Mouse (Mus musculus): ENCODE results near the gene Acta2.

The Acta2 gene

DNA sequence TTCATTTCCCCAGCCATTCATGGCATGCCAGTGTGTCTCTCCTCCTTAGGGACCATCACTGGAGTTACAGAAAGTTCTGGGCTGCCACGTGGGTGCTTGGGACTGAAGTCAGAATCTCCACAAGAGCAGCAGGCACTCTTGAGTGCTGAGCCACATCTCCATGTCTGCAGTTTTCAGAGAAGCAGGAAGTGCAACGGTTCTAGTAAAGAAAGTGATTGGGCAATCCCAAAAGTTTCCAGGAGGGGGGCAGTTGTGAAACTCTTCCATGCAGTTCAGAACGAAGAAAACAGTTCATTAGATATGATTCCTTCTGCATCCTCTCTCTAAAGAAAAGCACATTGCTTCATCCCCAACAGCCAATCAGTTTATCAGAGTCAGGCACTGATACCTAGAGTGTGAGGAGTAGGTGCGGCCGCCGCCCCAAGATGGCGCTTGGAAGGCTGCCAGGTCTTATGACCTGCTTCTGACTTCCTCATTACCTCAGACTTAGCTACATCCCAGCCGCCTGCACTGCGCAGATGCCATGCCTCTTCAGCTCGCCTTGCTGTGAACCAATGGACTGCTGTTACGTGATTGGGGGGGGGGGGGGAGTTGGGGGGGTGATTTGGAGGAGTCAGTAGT lies 14.8 kb upstream of the Acta2 start:
- in situ Hi-C loops (cut with MboI): no loop called here

DNA sequence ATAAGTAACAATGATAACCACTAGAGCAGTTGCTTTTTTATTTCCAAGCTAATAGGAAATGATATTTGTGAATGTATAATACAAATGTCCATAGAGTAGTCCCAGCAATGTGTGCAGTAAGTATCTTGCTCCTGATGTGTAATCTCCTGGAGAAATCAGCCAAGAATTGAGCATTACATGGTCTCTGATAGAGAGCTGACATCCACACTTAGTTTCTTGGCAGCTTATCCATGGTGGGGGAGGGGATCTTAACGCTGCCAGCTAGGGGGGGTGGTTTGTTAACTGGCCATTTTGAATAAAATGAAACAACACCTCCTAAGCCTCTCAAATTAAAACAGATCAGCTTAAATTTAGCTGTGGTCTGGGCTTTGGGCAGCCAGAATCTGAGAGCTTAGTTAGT lies 13.6 kb upstream of the Acta2 start:
- in situ Hi-C loops (cut with MboI): no loop called here

DNA sequence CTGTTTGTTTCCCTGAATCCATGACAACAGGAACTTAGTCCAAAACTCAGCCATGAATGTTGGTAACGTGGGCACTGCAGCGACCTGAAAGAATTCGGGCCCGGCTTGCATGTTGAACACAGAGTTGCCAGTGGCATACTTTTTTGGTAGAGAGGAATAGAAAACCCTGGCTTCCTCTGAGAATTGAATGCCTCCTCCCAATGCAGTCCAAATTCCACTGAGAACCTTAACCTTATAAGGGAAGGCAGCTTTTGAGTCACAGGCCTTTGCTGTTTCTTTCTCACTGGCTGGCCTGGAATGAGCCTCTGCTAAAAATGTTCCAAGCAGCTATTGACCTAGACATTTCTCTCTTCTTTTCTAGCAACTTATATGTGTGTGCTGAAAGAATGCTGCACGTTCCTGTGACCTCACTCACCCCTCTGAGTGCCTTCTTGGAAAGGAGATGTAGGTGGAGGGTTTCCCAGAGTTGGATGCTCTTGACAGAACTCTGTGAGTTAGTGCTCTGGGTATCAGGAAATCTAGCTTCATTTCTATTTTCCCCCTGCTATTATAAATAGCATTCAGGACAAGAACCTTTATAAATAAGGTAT lies 10.3 kb upstream of the Acta2 start:
- in situ Hi-C loops (cut with MboI): no loop called here

DNA sequence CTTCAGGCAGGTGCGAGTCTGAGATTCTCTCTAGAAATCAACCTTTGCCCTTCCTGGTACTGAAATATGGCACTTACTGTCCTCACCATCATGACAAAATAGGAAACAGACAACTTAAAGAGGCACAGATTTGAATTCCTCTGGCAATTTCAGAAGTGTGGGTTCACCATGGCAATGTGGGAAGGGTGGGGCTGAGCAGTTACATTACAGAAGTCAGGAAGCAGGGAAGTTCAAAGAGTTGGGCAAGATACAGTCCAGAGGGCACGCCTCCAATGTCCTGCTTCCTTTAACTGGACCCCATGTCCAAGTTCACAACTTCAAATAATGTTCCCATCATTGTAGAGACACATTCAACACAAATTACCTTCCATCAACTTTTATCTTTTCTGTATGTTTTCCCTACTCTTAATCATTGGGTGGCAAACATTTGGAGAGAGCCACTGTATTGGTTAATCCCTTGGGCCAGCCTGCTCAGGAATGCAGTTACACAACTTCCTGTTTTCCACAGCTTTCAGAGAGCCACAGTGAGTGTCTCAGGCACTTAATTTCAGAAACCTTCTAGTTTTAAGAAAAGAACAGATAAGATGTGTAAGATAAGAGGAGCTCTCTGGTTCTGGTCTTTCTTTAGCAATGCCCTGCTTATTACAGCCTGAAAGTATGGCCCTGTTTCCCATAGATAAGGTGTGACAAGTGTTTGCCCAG lies 7.0 kb upstream of the Acta2 start:
- in situ Hi-C loops (cut with MboI): no loop called here

DNA sequence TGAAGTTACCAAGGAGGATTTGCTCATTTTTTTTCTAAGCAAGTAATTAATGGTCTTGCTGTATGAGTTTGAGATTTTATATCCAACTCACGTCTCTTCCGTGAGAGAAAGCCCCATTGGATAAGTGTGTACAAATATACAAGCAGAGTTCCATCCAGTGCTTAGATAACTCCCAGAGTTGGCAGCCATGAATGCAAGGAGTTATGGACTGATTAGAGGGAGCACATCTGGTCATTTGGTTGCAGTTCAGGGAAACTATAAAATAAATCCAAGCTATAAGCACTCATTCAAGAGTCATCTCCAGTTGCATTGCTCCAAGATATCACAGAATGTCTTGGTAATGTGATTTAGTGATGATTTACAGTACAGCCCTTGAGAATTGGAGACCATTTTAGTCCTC lies 1.5 kb upstream of the Acta2 start:
- in situ Hi-C loops (cut with MboI): no loop called here

DNA sequence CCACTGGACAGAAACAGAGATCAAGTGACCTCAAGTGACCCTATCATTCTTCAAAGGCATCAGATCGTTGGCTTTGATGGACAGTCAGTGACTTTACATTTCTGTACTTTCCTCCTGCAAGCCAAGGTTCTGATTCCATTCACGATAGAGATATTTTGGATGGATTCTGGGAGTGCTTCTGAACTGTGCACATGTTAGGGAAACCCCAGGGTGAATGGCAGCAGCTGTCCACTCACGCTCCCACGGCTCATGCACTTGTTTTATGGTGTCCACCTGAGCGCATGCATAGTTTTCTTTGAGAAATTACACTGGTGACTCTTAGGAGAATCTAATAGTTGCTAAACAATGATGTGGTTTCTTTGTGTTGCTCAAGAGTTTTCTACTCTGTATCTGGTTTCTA lies 759 bp upstream of the Acta2 start:
- in situ Hi-C loops (cut with MboI): no loop called here

DNA sequence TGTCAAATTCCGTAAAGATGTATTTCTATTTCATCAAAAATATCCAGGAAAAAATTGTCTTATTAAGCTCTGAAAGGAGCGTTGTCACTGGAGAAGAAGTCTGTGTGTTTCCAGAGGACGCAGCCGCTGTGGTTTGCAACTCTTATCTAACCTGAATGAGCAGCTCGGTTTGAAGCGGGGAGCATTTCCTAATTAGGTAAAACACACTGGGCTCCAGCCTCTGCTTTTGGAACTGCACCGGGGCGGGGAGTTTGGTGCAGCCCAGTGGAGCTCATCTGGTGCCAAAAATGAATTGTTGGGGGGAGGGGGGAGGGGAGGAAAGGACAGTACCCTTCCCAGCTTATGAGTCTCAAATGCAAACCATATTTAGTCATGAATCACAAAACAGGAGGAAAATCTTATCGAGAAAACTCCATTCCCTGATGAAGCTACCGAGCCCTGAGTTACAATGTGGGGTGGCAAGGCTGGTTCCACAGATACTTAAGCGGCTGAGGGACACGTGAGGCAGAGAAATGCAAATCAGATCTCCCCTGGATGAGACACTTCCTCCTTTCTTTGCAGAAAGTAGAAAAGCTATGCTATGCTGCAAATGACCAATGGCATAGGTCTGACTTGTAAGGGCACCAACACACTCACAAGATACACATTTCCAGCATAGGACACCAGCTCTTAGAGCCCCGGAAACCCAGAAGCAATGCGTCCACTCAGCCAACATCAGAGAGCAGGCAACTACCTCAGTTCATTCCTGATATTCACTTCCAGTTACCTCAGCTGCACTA lies 1.1 kb downstream of the Acta2 start:
- in situ Hi-C loops (cut with MboI): no loop called here

DNA sequence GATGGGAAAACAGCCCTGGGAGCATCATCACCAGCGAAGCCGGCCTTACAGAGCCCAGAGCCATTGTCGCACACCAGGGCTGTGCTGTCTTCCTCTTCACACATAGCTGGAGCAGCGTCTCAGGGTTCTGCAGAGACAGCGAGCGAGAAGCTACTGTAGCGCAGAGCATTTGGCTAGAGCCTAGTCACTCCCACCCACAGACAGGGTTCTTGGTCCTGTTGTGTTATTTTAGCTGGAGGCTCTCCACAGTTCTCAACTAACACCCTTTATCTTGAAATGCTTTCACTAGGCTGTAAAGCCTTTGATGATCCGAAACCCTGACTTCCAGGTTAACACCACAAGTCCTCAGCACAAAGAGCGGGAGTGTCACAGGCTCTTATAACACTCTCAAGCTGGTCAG lies 2.9 kb downstream of the Acta2 start:
- in situ Hi-C loops (cut with MboI): no loop called here

DNA sequence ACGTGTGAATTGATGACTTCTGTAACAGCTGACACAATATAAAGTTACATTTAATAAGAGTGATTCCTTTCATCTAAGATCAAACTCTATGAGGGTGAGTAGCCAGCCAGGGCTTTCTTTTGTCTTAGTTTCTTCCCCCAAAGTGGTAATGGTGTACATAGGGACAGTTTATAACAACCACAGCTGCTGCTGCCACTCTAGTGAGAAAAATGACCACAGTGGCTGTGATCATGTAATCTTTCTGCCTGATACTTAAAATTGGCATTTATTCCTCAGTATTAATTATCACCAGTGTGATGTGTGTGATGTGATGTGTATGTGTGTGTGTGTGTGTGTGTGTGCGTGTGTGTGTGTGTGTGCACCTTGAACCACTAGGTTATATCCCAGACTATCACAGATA lies 3.5 kb downstream of the Acta2 start:
- in situ Hi-C loops (cut with MboI): no loop called here

DNA sequence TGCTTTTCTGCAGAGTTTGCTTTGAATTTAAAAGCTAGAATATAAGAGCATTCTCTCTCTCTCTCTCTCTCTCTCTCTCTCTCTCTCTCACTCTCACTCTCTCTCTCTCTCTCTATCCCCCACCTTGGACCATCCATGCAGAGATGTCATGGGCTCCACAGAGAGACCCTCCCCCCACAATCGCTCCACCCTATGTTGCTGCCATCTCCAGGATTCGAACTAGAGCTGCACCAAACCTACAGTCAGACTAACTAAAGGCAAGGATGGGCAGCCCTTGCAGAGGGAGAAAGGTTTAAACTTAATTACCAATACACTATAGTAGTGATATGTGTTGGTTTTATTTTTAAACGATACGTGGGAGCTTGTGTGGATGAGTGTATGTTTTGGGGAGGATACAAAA lies 4.8 kb downstream of the Acta2 start:
- in situ Hi-C loops (cut with MboI): no loop called here

DNA sequence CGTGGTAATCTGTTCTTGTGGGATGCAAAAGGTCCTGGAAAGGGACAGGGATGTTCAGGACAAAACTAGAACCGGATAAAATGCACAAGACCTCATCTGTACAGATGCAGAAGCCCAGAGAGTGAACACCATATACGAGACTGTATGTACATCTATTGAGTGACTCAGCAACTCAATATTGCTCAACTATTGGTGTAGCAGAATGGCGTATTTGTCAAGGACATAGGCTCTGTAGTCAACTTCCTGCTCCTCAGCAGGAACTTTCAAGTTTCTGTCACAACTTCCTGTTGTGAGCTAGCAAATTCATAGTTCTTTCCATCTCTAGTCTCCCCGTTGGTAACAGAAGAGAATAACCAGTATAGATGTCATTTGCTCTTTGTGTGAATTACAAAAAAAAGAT lies 6.8 kb downstream of the Acta2 start:
- in situ Hi-C loops (cut with MboI): loop anchor here (25.0 kb wide), 1 partner anchor 861 kb away; the partner anchor contains the start of gene Rnls

DNA sequence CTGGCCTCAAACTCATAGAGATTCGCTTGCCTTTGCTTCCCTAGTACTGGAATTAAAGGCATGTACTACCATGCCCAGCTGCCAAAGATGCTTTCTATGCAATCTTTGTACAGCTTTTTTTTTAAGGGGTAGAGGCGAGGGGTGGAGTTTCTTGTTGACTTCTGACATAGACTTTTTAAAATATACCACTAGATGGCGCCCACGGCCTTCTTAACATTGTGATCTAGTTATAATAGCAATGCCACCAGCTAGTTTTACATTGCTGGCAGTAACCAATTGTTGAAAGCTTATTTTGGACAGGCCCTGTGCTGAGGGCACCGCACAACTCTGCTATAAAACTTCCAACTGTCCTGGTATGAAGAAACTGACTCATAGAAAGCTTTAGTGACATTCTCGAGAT lies 11.3 kb downstream of the Acta2 start:
- in situ Hi-C loops (cut with MboI): loop anchor here (5.0 to 25.0 kb wide), 2 partner anchors 38 to 857 kb away; partner anchors contain the start of gene Rnls

DNA sequence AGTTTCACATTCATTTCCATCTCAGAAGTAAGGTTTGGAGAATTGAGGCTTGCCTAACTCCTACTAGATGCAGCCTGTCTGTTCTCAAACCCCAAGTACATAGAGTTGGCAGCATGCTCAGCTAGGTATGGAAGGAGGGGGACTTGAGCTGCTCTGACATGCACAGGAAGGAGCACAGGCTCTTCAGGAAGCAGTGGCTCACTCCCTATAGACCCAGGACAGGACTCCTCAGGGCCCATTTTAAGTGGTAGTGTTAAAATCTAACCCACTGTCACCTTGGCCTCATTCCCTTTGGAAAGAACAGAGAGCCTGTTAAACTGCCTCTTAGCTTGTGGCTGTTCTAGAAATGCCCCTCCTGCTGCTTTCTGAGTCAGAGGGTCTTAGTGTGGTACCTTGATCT lies 12.5 kb downstream of the Acta2 start:
- in situ Hi-C loops (cut with MboI): loop anchor here (5.0 to 25.0 kb wide), 2 partner anchors 39 to 856 kb away; partner anchors contain the start of gene Rnls

DNA sequence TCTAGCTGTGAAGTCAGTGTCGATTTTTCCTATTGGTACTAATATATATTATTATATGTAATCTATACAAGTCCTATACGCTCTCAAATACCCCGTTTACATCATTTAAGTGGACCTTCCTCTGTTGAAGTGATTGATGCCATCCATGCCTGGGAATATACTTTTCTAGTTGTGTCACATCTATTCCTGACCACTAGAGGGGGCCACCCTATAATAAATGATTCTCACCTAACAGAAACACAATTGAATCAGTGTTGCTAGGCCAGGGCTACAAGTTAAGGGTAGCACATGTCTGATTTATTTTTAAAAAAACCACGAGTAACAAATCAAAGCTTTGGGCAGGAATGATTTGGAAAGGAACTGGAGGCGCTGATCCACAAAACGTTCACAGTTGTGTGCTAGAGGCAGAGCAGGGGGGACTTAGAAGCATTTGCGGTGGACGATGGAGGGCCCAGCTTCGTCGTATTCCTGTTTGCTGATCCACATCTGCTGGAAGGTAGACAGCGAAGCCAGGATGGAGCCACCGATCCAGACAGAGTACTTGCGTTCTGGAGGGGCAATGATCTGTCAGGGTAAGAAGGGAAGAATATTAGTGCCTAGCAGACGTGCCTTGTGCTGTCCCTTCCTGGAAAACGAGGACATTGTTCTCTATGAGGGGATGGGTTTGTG lies 14.0 kb downstream of the Acta2 start:
- in situ Hi-C loops (cut with MboI): loop anchor here (5.0 to 25.0 kb wide), 2 partner anchors 41 to 854 kb away; partner anchors contain the start of gene Rnls

DNA sequence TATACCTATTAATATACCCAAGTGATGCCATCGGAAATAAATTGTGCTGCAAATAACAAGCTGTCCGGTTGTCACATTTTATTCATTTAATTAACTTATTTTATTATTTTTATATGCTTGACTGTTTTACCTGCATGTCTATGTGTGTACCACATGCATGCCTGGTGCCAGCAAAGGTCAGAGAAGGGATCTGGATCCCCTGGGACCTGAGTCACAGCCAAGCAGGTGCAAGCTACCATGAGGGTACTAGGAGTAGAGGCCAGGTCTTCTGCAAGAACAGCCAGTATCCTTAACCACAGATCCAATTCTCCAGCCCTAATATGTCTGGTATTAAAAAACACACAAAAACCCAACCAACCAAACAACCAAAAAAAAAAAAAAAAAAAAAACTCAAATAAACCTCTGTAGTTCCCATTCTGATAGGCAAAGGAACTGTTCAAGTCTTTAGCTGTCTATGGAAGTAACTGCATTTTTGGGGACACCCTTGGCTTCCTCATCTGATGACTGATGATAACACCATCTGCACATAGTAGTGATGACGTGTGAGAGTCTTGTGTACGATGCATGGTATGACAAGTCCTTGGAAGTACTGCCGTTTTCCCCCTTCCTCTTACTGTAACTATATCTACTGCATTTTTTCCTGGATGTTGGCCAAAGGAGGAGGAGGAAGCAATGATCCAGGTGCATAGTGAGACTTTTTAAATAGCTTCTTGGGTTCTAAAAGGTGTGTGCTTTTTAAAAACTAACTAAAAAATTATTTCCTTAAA lies 14.9 kb downstream of the Acta2 start:
- in situ Hi-C loops (cut with MboI): loop anchor here (5.0 to 25.0 kb wide), 2 partner anchors 42 to 853 kb away; partner anchors contain the start of gene Rnls

DNA sequence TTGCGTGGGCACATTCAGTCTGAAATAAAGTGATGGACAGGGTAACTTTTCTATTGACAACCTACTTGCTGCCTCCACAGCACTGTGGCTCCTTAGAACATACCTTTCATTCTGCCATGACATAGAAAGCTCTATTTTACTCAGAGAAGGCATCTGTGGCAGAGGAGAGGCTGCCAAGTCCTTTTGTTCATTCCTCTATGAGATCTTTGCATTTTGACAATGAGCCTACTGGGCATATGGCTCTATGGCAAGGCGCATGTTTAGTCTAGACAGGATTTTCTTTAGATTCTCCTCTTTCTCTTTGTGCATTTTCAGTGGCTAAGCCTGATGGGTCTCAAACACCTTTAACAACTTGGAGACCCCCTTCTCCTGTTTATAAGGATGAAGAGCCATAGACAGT lies 17.6 kb downstream of the Acta2 start:
- in situ Hi-C loops (cut with MboI): loop anchor here (25.0 kb wide), 1 partner anchor 850 kb away; the partner anchor contains the start of gene Rnls

DNA sequence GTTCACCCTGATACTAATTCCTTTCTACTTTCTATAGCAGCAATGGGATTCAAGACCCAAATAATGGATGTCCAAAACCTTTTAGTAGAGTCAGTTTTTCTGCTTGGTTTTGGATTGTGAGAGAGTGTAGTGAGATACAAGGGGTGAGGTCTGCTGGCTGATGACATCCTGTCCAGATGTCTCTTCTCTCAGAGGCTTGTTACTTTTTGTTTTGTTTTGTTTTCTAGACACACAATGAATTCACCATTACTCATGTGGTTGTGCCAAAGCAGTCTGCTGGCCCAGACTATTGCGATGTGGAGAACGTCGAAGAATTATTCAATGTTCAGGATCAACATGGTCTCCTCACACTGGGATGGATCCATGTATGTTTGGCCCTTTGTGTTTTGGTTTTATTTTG lies 19.3 kb downstream of the Acta2 start:
- in situ Hi-C loops (cut with MboI): loop anchor here (25.0 kb wide), 1 partner anchor 849 kb away; the partner anchor contains the start of gene Rnls

DNA sequence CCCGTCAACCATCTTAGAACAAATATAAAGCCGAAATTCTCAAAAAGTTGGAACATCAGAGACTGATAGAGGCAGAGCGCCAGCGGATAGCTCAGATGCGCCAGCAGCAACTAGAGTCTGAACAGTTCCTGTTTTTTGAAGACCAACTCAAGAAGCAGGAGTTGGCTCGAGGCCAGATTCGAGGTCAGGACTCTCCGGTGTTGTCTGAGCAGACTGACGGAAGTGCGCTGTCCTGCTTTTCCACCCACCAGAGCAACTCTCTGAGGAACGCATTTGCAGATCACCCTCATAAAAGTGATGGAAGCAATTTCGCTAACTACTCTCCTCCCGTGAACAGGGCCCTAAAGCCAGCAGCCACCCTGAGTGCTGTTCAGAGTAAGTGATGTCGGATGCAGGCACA lies 21.4 kb downstream of the Acta2 start:
- in situ Hi-C loops (cut with MboI): loop anchor here (25.0 kb wide), 1 partner anchor 847 kb away; the partner anchor contains the start of gene Rnls

DNA sequence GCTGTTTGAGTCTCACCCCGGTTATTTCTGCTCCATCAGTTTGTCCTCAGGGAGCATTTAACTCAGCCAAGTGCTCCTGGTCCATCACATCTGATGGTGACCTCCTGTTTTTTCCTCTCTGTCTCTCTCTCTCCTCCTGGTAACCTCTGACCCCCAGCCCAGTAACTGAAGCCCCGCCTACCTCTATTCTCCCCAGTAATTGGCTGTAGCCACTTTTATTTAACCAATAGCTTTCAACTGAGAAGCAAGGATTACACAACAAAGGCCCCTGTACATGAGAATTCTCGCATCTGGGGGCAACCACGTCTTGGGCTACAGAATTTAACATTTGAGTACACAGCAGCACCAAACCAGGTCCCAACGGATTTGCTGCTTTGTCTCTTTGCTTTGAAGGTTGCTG lies 23.1 kb downstream of the Acta2 start:
- in situ Hi-C loops (cut with MboI): loop anchor here (25.0 kb wide), 1 partner anchor 845 kb away; the partner anchor contains the start of gene Rnls

DNA sequence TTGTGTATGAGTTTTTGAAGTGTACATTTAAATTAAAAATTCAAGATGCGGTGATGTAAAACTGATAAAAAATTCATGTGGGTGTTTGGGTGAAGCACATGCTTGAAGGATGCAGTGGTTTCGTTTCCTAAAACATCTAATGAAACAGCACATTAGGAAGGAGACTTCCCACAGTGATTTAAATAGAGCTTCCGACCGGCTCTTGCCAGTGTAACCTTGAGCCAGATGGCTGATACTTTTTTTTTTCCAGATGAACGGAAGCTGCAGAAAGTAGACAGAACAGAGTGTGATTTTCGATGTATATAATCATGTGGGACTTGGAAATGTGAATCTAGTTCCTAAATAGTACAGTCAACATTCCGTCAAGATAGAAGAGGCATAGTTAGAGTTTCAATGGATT lies 23.8 kb downstream of the Acta2 start:
- in situ Hi-C loops (cut with MboI): loop anchor here (25.0 kb wide), 1 partner anchor 844 kb away; the partner anchor contains the start of gene Rnls

DNA sequence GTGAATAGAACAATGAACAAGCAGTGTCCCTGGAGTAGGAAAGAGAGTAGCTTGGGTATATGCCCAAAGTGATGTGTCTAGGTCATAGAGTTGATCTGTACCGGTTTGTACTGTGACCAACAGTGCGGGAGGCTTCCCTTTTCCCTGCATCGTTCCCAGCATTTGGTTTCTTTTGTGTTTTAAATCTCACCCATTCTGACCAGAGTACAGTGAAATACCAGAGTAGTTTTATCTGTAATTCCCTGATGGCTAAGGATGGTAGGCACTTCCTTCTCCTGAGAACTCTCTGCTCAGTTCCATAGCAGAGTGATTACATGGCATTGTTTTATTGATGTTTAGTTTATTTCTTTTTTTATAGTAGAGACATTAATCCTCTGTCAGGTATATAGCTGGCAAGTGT lies 32.6 kb downstream of the Acta2 start:
- in situ Hi-C loops (cut with MboI): no loop called here
